ENCODE assay signal across 8 mouse cellular contexts in genomic region chr11:70763936-70764808, GRCm38 (mm10). TPM values are rescaled to one million over a fixed set of nuclear protein-coding genes. Genes with fewer than 3 reads are reported as not detected.
A peak's percentile ranks its signal among the peaks of the same experiment; 100 is the strongest.
DNase-seq lines count a peak whose midpoint lies in the region; ATAC-seq lines count a peak whose summit lies in the region.

Gene Zfp3 (plus strand): TSS chr11:70764209.

- H3K9me3 ChIP-seq in intestine, embryonic 15.5 days = no peaks in the 10 kb centered on the region

- ATAC-seq in intestine, embryonic 15.5 days = peak; percentile 95

- under 1% methylated on average over 78 of the region's 78 CpGs for WGBS in intestine, embryonic 15.5 days

- peak within 1 kb of the TSS; percentile 84 for H3K4me2 ChIP-seq in intestine, embryonic 15.5 days (replicated peaks)

- H3K27me3 ChIP-seq in intestine, embryonic 15.5 days (replicated peaks) = no peaks in the 10 kb centered on the region

- DNase-seq in adrenal gland, adult 18-20 months (ENCODE audit: low spot score in 2 of 2) = peak; percentile 78 to 83
- peak; percentile 84 for DNase-seq in embryo, embryonic 11 days
- DNase-seq in gastrocnemius, postnatal 25 days = peak; percentile 82
- peak; percentile 88 for DNase-seq in left cerebral cortex, postnatal 25 days (ENCODE audit: low spot score in 2 of 2)
- peak; percentile 67 for DNase-seq in mesoderm, embryonic 11.5 days (ENCODE audit: low read depth, low spot score)
- peak; percentile 79 to 80 for DNase-seq in right cerebral cortex, postnatal 36 days (ENCODE audit: low spot score in 2 of 2)
- DNase-seq in urinary bladder, postnatal 4 days (ENCODE audit: low spot score in 2 of 2) = peak; percentile 75 to 77

- no peaks in the 10 kb centered on the region for H3K36me3 ChIP-seq in intestine, embryonic 15.5 days

- 0 out of 2 replicates have a peak, but pooled peaks cover 5% of the 10 kb centered on the region for H3K4me1 ChIP-seq in intestine, embryonic 15.5 days (replicated peaks)

- peak within 1 kb of the TSS; percentile 93 for H3K27ac ChIP-seq in intestine, embryonic 15.5 days

- intact Hi-C loops in left cerebral cortex, postnatal 25 days (cut with DNase I) = no loop called here

- H3K4me3 ChIP-seq in intestine, embryonic 15.5 days (replicated peaks) = peak within 1 kb of the TSS; percentile 78

- peak within 1 kb of the TSS; percentile 86 for H3K9ac ChIP-seq in intestine, embryonic 15.5 days

RNA-seq across cellular contexts. Expression of gene Zfp3, which starts in this region (rescaled TPM):
- total RNA-seq in adrenal gland, adult 18-20 months (2021) = 1 to 10 TPM; 9.2 to 9.5 TPM
- 1 to 10 TPM; 8.8 to 9.6 TPM for total RNA-seq in gastrocnemius, postnatal 25 days (2021)
- 5.3 and 6.2 TPM in 2 replicates for polyA plus RNA-seq in intestine, embryonic 15.5 days (2015; fragmentation: Nextera tagmentation; extraction: Ambion mirVana)
- 10 to 100 TPM; 16.4 to 17.2 TPM for total RNA-seq in left cerebral cortex, postnatal 25 days (2021)

Comparison
In these comparisons a context has a peak if more than half of its experiments do, and no peak if none do; other contexts are left out.
1. Peak in every context shown above with its lines: DNase-seq, ATAC-seq, H3K4me3 ChIP-seq and H3K27ac ChIP-seq.